Mouse (Mus musculus): ENCODE measurements around the gene Tcf3. TPM values are rescaled to one million over a fixed set of nuclear protein-coding genes. Genes with fewer than 3 reads are reported as not detected.
A peak's percentile ranks its signal among the peaks of the same experiment; 100 is the strongest.

Gene Tcf3
- polyA plus RNA-seq, 1 experiment from 2014 or later, result 52.8 TPM

GRCm38 (mm10) chr10:80397524-80398173, 35.8 kb downstream of the Tcf3 start:
- 36% methylated on average over 8 of the region's 8 CpGs for WGBS (ENCODE audit: insufficient replicate concordance)
- peak overlapping the region; percentile 91 for H3K4me3 ChIP-seq (replicated peaks)
- no peaks in the 10 kb centered on the region for H3K9me3 ChIP-seq (replicated peaks)
- H3K4me2 ChIP-seq, result peak overlapping the region; percentile 99
- H3K9ac ChIP-seq, result peak overlapping the region; percentile 74
- H3K27me3 ChIP-seq, result no peaks in the 10 kb centered on the region
- H3K4me1 ChIP-seq (replicated peaks), result peaks cover 53% of the 10 kb centered on the region
- peak overlapping the region; percentile 99 for H3K27ac ChIP-seq (replicated peaks)
- H3K36me3 ChIP-seq (replicated peaks), result peaks cover 57% of the 10 kb centered on the region
- no peak for ATAC-seq (ENCODE audit: insufficient read depth)

- Histone ChIP-seq H3K9ac (peak overlapping the region; percentile 74), H3K4me2 (peak overlapping the region; percentile 99), H3K27me3 (no peaks in the 10 kb centered on the region), H3K4me1 (replicated peaks) (peaks cover 53% of the 10 kb centered on the region), H3K36me3 (replicated peaks) (peaks cover 58% of the 10 kb centered on the region), H3K4me3 (replicated peaks) (peak overlapping the region; percentile 91), H3K27ac (replicated peaks) (peak overlapping the region; percentile 99), H3K9me3 (replicated peaks) (no peaks in the 10 kb centered on the region)
- 73% methylated on average over 11 of the region's 11 CpGs for WGBS (ENCODE audit: insufficient replicate concordance)
- ATAC-seq (ENCODE audit: insufficient read depth), result no peak
Measured at GRCm38 (mm10) chr10:80396822-80397523, 36.5 kb downstream of the Tcf3 start.

DNA sequence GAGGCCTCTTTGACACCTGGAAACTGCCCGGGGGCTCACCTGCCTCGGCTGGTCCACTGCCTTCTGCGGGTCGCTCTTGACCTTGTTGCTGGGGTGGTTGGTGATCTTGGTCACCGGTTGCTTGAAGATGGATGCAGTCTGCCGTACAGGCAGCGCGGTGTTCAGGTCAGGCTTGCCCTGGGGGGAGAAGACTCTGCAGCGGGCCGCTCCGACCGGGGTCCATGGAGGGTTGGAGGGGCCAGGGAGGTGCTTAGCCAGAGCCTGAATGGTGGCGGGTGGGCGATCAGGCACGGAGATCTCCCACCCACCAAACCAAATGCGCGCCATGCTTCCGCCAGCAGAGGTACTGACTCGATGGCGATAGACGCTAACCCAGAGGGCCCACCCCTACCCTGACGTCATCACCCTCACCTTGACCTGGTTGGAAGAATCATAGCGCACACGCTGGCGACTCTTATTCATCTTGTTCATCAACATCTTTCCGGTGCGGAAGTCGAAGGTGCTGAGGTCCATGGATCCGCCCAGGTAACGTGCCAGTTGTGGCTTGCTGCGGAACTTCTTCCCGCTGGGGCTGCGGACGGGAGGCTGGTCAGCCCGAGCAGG, 38.3 kb downstream of the Tcf3 start:
- H3K36me3 ChIP-seq (replicated peaks), result peaks cover 63% of the 10 kb centered on the region
- no peak overlapping the region for H3K4me2 ChIP-seq
- H3K27ac ChIP-seq (replicated peaks), result no peak overlapping the region
- no peak overlapping the region for H3K4me3 ChIP-seq (replicated peaks)
- H3K4me1 ChIP-seq (replicated peaks), result peaks cover 36% of the 10 kb centered on the region
- no peaks in the 10 kb centered on the region for H3K9me3 ChIP-seq (replicated peaks)
- 91% methylated on average over 35 of the region's 35 CpGs for WGBS (ENCODE audit: insufficient replicate concordance)
- no peaks in the 10 kb centered on the region for H3K27me3 ChIP-seq
- H3K9ac ChIP-seq, result no peak overlapping the region
- ATAC-seq (ENCODE audit: insufficient read depth), result no peak

DNA sequence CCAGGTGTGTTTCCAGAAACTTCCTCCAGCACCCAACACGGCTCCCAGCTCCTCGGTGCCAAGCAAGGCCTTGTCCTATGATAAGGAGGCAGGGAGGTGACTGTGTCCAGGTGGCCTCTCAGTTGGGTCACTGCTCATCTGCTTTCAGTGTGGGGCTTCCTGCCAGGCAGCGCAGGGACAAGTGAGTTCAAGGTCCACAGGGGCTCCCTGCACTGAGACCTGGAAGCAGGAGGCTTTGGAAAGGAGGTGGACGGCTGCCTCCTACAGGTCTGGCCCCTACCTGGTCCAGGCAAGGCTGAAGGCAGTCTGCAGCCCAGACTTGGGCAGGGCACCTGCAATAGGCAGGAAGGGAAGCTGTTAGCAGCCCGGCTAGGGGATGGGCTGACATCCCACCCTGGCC, 40.8 kb downstream of the Tcf3 start:
- peaks cover 39% of the 10 kb centered on the region for H3K4me1 ChIP-seq (replicated peaks)
- no peak for ATAC-seq (ENCODE audit: insufficient read depth)
- H3K36me3 ChIP-seq (replicated peaks), result peaks cover 63% of the 10 kb centered on the region
- no peaks in the 10 kb centered on the region for H3K9me3 ChIP-seq (replicated peaks)
- no peaks in the 10 kb centered on the region for H3K27me3 ChIP-seq
- H3K4me2 ChIP-seq, result no peak overlapping the region
- no peak overlapping the region for H3K4me3 ChIP-seq (replicated peaks)
- WGBS (ENCODE audit: insufficient replicate concordance), result 85% methylated on average over 5 of the region's 5 CpGs
- no peak overlapping the region for H3K27ac ChIP-seq (replicated peaks)
- no peak overlapping the region for H3K9ac ChIP-seq

GRCm38 (mm10) chr10:80390697-80391096, 42.8 kb downstream of the Tcf3 start:
- Histone ChIP-seq H3K4me2 (no peak overlapping the region), H3K4me3 (replicated peaks) (no peak overlapping the region), H3K36me3 (replicated peaks) (peaks cover 52% of the 10 kb centered on the region), H3K27ac (replicated peaks) (no peak overlapping the region), H3K9me3 (replicated peaks) (no peaks in the 10 kb centered on the region), H3K4me1 (replicated peaks) (peaks cover 37% of the 10 kb centered on the region), H3K9ac (no peak overlapping the region), H3K27me3 (peaks cover 15% of the 10 kb centered on the region)
- WGBS (ENCODE audit: insufficient replicate concordance), result 80% methylated on average over 9 of the region's 9 CpGs
- no peak for ATAC-seq (ENCODE audit: insufficient read depth)

GRCm38 (mm10) chr10:80389185-80389708, 44.2 kb downstream of the Tcf3 start:
- peaks cover 49% of the 10 kb centered on the region for H3K4me1 ChIP-seq (replicated peaks)
- no peak overlapping the region for H3K4me2 ChIP-seq
- no peak overlapping the region for H3K4me3 ChIP-seq (replicated peaks)
- no peak for ATAC-seq (ENCODE audit: insufficient read depth)
- 59% methylated on average over 4 of the region's 4 CpGs for WGBS (ENCODE audit: insufficient replicate concordance)
- H3K36me3 ChIP-seq (replicated peaks), result peaks cover 37% of the 10 kb centered on the region
- H3K9me3 ChIP-seq (replicated peaks), result no peaks in the 10 kb centered on the region
- H3K27me3 ChIP-seq, result peaks cover 19% of the 10 kb centered on the region
- no peak overlapping the region for H3K27ac ChIP-seq (replicated peaks)
- no peak overlapping the region for H3K9ac ChIP-seq

DNA sequence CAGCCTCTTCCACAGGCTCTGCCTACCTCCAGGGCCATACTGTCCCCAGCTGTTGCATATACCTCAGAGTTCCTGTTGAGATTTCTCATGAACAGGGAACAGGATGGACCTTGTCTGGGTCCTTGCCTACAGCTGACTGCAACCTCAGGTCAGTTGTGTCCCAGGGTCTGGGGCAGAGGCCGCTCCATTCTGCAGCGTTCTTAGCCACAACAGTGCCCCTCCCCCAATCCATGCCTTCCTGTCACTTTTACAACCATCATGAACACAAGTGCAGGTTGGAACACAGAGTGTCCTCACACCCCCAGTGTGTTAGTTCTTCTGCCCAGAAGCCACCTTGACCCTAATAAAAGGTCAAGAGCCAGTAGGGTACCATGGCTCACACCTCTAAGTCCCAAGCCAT, 44.7 kb downstream of the Tcf3 start:
- Histone ChIP-seq H3K27me3 (peaks cover 19% of the 10 kb centered on the region), H3K4me2 (peak overlapping the region; percentile 99; the same call in 1 of the 2 replicates), H3K4me3 (replicated peaks) (no peak overlapping the region), H3K9me3 (replicated peaks) (no peaks in the 10 kb centered on the region), H3K9ac (no peak overlapping the region), H3K4me1 (replicated peaks) (peaks cover 55% of the 10 kb centered on the region), H3K27ac (replicated peaks) (0 out of 2 replicates have a peak overlapping the region, but pooled peaks have one; percentile 62), H3K36me3 (replicated peaks) (peaks cover 32% of the 10 kb centered on the region)
- WGBS (ENCODE audit: insufficient replicate concordance), result 28% methylated on average over 2 of the region's 2 CpGs
- ATAC-seq (ENCODE audit: insufficient read depth), result no peak

DNA sequence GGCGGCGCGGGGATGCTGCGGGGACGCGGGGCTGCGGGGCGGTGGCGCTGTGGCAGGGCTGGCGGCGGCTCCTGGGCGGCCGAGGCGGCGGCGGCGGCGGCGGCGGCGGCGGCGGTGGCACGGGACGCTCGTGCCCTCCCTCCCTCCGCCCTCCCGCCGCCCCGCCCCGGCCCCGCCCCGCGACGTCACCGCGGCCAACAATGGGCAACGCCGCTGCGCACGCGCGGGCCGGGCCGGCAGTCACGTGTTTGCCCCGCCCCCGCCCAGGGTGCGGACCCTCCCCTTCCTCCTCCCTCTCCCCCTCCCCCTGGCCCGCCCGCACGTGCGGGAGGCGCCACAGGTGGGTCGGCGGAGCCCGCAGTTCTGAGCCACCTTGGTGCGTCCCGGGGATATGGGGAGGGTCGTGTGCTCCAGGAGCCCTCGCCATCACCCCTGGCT, 45.9 kb downstream of the Tcf3 start, which contains the start of gene Mex3d:
Mex3d (minus strand) TSS at position 138 of the 438 bp plus-strand sequence.
- Histone ChIP-seq H3K36me3 (replicated peaks) (peaks cover 21% of the 10 kb centered on the region), H3K9ac (peak within 1 kb of the TSS; percentile 72), H3K4me2 (peak within 1 kb of the TSS; percentile 99), H3K9me3 (replicated peaks) (no peaks in the 10 kb centered on the region), H3K4me3 (replicated peaks) (peak within 1 kb of the TSS; percentile 71), H3K27ac (replicated peaks) (peak within 1 kb of the TSS; percentile 62), H3K4me1 (replicated peaks) (peaks cover 60% of the 10 kb centered on the region), H3K27me3 (peaks cover 19% of the 10 kb centered on the region)
- ATAC-seq (ENCODE audit: insufficient read depth), result peak; percentile 42; the same call in 1 of the 2 replicates
- 2% methylated on average over 30 of the region's 61 CpGs for WGBS (ENCODE audit: insufficient replicate concordance)

GRCm38 (mm10) chr10:80386735-80387471, 46.5 kb downstream of the Tcf3 start:
- H3K4me1 ChIP-seq (replicated peaks), result peaks cover 60% of the 10 kb centered on the region
- 1% methylated on average over 67 of the region's 94 CpGs for WGBS (ENCODE audit: insufficient replicate concordance)
- H3K9me3 ChIP-seq (replicated peaks), result no peaks in the 10 kb centered on the region
- ATAC-seq (ENCODE audit: insufficient read depth), result 0 out of 2 replicates have a peak, but pooled peaks have one; percentile 5
- H3K27me3 ChIP-seq, result peaks cover 19% of the 10 kb centered on the region
- peaks cover 21% of the 10 kb centered on the region for H3K36me3 ChIP-seq (replicated peaks)
- H3K9ac ChIP-seq, result peak overlapping the region; percentile 72
- H3K4me3 ChIP-seq (replicated peaks), result peak overlapping the region; percentile 71
- peak overlapping the region; percentile 99 for H3K4me2 ChIP-seq
- H3K27ac ChIP-seq (replicated peaks), result peak overlapping the region; percentile 48; the same call in 1 of the 2 replicates

DNA sequence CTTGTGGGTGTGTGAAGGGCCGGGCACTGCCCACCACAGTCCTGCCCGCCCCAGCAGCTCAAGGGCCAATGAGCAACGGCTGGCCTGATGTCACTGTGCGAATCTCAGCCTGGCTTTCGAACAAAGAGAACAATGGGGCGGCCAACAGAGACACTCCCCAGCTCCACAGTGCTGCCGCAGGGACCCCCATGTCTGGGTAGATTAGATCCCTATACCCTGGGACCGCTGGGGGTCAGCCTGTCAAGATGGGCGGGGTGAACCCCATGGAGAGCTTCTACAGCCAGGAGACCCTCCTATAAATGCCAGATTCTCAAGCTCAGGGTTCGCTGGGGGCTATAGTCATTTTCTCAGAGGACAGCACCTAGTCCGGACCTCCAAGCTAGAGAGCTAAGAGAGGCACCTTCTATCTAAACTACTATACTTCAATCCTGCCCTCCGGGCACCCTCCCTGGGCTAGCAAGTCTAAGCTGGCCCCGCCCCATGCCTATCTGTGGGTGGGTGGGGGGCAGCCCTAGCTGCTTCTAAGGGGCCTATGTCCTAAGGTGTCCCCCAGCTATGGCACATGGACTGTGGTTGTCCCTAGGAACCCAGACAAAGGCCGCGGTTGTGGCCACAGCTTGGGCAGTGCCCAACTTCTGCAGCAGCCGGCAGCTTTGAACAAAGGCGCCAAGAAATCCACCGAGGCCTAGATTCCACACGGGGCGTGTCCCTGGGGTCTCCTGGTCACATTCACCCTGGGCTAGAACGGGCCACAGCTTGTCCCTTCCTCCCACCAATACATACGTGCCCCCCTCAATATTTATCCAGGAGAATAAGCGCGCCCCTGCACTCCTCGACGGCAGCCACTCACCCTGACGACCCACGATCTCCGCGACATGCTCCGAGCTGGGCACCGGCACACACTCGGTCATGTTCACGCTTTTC, 47.4 kb downstream of the Tcf3 start:
- H3K4me1 ChIP-seq (replicated peaks), result peaks cover 60% of the 10 kb centered on the region
- ATAC-seq (ENCODE audit: insufficient read depth), result no peak
- WGBS (ENCODE audit: insufficient replicate concordance), result 15% methylated on average over 34 of the region's 34 CpGs

More for the DNA sequence above, 47.4 kb downstream of the Tcf3 start:
- H3K36me3 ChIP-seq (replicated peaks), result peaks cover 21% of the 10 kb centered on the region
- H3K27me3 ChIP-seq, result peaks cover 19% of the 10 kb centered on the region
- peak overlapping the region; percentile 99 for H3K4me2 ChIP-seq
- peak overlapping the region; percentile 71 for H3K4me3 ChIP-seq (replicated peaks)
- no peaks in the 10 kb centered on the region for H3K9me3 ChIP-seq (replicated peaks)
- H3K27ac ChIP-seq (replicated peaks), result no peak overlapping the region
- H3K9ac ChIP-seq, result peak overlapping the region; percentile 72
